Mouse (Mus musculus) liver, embryonic 15.5 days (tissue): ENCODE results near the gene Mib2. TPM values are rescaled to one million over a fixed set of nuclear protein-coding genes. Genes with fewer than 3 reads are reported as not detected.
"Not testable (repeated sequence)": the region's sequence is repeated elsewhere in the genome, so short reads cannot be mapped to it uniquely, and the experiment has no call there.

Experiments used
- ATAC-seq: fragments of 200-750 bp; cut with Nextera tagmentation; 2 replicates; pipeline ENCODE4 v1.8.0; 2017; ENCODE audit warnings: moderate number of reproducible peaks, mild to moderate bottlenecking, moderate library complexity; ENCODE audit not compliant: insufficient read depth
- H3K27ac ChIP-seq: fragments of 300-500 bp; sonication (generic); replicated peaks from 2 replicates; pipeline ENCODE4 v1.5.1; 2015; ENCODE audit warnings: mild to moderate bottlenecking, inconsistent platforms
- H3K27me3 ChIP-seq: fragments of 300-500 bp; sonication (generic); 2 replicates; pipeline ENCODE4 v1.6.1; 2015; ENCODE audit warnings: mild to moderate bottlenecking, inconsistent platforms
- H3K36me3 ChIP-seq: fragments of 300-500 bp; sonication (generic); replicated peaks from 2 replicates; pipeline ENCODE4 v1.6.1; 2015; ENCODE audit warnings: moderate library complexity, mild to moderate bottlenecking, inconsistent platforms
- H3K4me1 ChIP-seq: fragments of 300-500 bp; sonication (generic); replicated peaks from 2 replicates; pipeline ENCODE4 v1.6.1; 2015; ENCODE audit warnings: inconsistent platforms
- H3K4me2 ChIP-seq: fragments of 300-500 bp; sonication (generic); 2 replicates; pipeline ENCODE4 v1.6.1; 2015; ENCODE audit warnings: moderate library complexity, mild to moderate bottlenecking, inconsistent platforms
- H3K4me3 ChIP-seq: fragments of 300-500 bp; sonication (generic); replicated peaks from 2 replicates; pipeline ENCODE4 v1.5.1; 2015; ENCODE audit warnings: mild to moderate bottlenecking, inconsistent platforms
- H3K9ac ChIP-seq: fragments of 300-500 bp; sonication (generic); 2 replicates; pipeline ENCODE4 v1.6.1; 2015; ENCODE audit warnings: moderate library complexity, mild to moderate bottlenecking, inconsistent platforms
- H3K9me3 ChIP-seq: fragments of 300-500 bp; sonication (generic); replicated peaks from 2 replicates; pipeline ENCODE4 v1.6.1; 2016; ENCODE audit warnings: inconsistent platforms
- WGBS: fragments of 180-500 bp; shearing (Covaris S2); methylation state at CpG from one replicate; pipeline ENCODE4 v1.1.7; 2015; ENCODE audit warnings: mixed read lengths; ENCODE audit not compliant: insufficient replicate concordance; 5-methylcytosine and 5-hydroxymethylcytosine counted together
- polyA plus RNA-seq: library from polyadenylated mRNA; unstranded; fragments of >200 nt; fragmentation: Nextera tagmentation; extraction: Ambion mirVana; gene quantifications from 2 replicates; pipeline ENCODE4 v1.2.1, GENCODE M21; 2015

The Mib2 gene
- polyA plus RNA-seq, 1 experiment from 2014 or later = 3.8 TPM

- Histone ChIP-seq H3K4me3 (no peak overlapping the region), H3K27me3 (peaks cover 68% of the 10 kb centered on the region), H3K4me2 (no peak overlapping the region), H3K9ac (no peak overlapping the region), H3K9me3 (no peaks in the 10 kb centered on the region), H3K27ac (no peak overlapping the region), H3K4me1 (peaks cover 15% of the 10 kb centered on the region), H3K36me3 (no peaks in the 10 kb centered on the region)
- no peak for ATAC-seq
- 58% methylated on average over 4 of the region's 4 CpGs for WGBS
Observed at GRCm38 (mm10) chr4:155695531-155696062, 26.6 kb upstream of the Mib2 start.

DNA sequence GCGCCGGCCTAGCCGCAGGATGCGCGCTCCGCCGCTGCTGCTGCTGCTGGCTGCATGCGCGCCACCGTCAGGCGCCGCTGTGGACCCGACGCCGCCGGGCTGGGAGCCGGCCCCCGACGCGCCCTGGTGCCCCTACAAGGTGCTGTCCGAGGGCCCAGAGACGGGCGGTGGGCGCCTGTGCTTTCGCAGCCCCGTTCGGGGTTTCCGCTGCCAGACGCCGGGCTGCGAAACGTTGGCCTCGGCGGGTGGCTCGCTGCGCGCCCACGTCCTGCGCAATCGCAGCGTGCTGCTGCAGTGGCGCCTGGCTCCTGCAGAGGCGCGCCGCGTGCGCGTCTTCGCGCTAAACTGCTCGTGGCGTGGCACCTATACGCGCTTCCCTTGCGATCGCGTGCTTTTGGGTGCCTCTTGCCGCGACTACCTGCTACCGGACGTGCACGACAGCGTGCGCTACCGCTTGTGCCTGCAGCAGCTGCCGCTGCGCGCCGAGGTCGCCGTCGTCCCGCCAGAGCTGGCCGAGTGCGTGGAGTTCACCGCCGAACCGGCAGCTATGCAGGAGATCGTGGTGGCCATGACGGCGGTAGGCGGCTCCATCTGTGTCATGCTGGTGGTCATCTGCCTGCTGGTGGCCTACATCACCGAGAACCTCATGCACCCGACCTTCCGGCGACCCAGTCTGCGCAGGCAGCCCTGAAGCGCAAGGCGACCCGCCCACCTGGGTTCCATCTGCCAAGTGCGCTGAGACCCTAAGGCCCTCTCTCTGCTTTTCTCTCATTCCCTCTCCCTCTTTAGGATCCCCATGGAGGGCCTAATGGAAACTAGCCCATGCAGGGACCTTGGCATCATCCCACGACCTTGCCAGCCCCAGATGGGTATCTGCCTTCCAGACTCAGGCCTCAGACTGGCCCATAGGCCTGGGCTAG, 25.7 kb upstream of the Mib2 start:
- H3K36me3 ChIP-seq = no peaks in the 10 kb centered on the region
- no peaks in the 10 kb centered on the region for H3K9me3 ChIP-seq
- peak overlapping the region; percentile 21; the same call in 1 of the 2 replicates for H3K9ac ChIP-seq
- no peak for ATAC-seq
- H3K27me3 ChIP-seq = peaks cover 73% of the 10 kb centered on the region
- H3K27ac ChIP-seq = no peak overlapping the region
- peaks cover 15% of the 10 kb centered on the region for H3K4me1 ChIP-seq
- H3K4me3 ChIP-seq = peak overlapping the region; percentile 58
- WGBS = 2% methylated on average over 89 of the region's 92 CpGs
- peak overlapping the region; percentile 76 for H3K4me2 ChIP-seq

GRCm38 (mm10) chr4:155694111-155694481, 25.1 kb upstream of the Mib2 start, which contains the start of gene Fndc10:
Fndc10 (plus strand) TSS chr4:155694342.
- under 1% methylated on average over 30 of the region's 47 CpGs for WGBS
- Histone ChIP-seq H3K4me3 (peak within 1 kb of the TSS; percentile 58), H3K9ac (peak within 1 kb of the TSS; percentile 21; the same call in 1 of the 2 replicates), H3K9me3 (no peaks in the 10 kb centered on the region), H3K36me3 (no peaks in the 10 kb centered on the region), H3K27ac (no peak within 1 kb of the TSS), H3K4me2 (peak within 1 kb of the TSS; percentile 76), H3K4me1 (peaks cover 15% of the 10 kb centered on the region), H3K27me3 (peaks cover 68% of the 10 kb centered on the region)
- no peak for ATAC-seq

DNA sequence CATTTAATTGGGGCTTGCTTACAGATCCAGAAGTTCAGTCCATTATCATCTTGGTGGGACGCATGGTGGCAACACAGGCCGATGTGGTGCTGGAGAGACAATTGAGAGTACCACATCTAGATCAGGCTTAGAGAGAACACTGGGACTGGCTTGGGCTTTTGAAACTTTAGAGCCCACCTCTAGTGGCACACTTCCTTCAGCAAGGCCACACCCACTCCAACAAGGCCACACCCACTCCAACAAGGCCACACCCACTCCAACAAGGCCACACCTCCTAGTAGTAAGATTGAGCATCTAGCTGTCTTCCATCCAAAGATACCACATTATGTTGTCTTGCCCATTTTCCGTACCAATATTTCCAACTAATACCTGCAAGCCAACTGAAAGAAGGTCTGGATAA, 23.4 kb upstream of the Mib2 start:
- 87% methylated on average over 3 of the region's 3 CpGs for WGBS
- no peak overlapping the region for H3K27ac ChIP-seq
- no peaks in the 10 kb centered on the region for H3K36me3 ChIP-seq
- peaks cover 68% of the 10 kb centered on the region for H3K27me3 ChIP-seq
- no peak for ATAC-seq
- H3K9me3 ChIP-seq = no peaks in the 10 kb centered on the region
- no peak overlapping the region for H3K4me2 ChIP-seq
- no peak overlapping the region for H3K4me3 ChIP-seq
- peaks cover 15% of the 10 kb centered on the region for H3K4me1 ChIP-seq
- H3K9ac ChIP-seq = no peak overlapping the region

DNA sequence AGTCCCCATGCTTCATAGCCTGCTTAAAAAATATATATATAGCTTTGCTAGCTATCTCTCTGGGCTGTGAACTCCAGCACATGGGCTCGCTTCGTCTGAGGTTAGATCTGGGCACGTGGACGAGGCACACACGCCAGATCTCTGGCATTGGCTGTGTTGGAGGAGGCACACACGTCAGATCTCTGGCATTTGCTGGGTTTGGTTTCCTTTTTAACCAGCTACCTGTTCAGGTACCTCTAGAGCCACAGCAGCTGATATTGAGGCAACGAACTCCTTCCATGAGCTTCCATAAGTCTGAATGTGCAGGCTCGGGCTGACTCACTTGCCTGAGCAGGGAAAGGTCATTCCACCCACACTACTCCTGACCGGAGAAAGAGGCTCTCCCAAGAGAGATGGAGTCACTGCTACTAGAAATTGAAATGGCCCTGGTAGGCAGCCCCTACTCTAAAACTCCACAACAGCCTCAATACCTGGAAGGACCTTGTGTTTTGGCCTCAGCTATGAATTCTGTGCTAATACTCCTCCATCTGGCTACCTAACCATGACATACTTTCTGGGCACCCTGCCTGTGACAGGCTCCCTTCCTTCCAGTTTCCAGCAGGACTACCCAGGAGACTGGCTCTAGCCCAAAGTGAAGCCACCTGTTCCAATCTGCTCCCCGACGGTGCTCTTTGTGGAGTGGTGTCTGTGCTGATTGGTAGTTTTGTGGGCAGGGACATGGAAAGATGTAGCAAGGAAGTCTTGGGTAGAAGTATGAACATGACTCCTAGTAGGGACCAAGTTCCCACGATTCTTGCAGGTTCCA, 21.8 kb upstream of the Mib2 start:
- H3K4me2 ChIP-seq = no peak overlapping the region
- H3K9me3 ChIP-seq = no peaks in the 10 kb centered on the region
- H3K27me3 ChIP-seq = peaks cover 52% of the 10 kb centered on the region
- no peak overlapping the region for H3K4me3 ChIP-seq
- H3K27ac ChIP-seq = no peak overlapping the region
- H3K36me3 ChIP-seq = no peaks in the 10 kb centered on the region
- no peak for ATAC-seq
- WGBS = 68% methylated on average over 12 of the region's 12 CpGs
- H3K4me1 ChIP-seq = peaks cover 15% of the 10 kb centered on the region
- H3K9ac ChIP-seq = no peak overlapping the region

DNA sequence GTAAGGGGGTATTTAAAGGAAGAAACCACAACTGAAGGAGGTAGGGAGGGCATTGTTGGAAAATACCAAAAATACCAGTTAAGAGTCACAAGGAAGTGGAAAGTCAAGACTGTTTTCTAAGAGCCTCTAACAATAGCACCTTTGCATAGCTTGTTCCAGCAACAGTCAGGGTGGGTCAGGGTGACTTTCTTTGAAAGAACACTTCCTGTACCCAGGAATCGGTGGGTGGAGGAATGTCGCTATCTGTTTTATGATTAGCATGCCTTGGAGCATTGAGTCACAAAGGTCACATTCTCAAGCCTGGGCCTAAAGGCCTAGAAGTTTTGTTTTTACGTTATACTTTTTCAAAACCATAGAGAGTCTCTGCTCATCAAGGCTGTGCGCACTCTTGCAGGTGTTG, 18.8 kb upstream of the Mib2 start:
- H3K4me3 ChIP-seq, ATAC-seq, H3K27ac ChIP-seq, H3K9ac ChIP-seq, H3K4me2 ChIP-seq, H3K4me1 ChIP-seq, H3K36me3 ChIP-seq, H3K9me3 ChIP-seq: not testable (repeated sequence)
- peaks cover 22% of the 10 kb centered on the region for H3K27me3 ChIP-seq
- WGBS = 68% methylated on average over 4 of the region's 4 CpGs

- H3K36me3 ChIP-seq, H3K9me3 ChIP-seq, H3K27ac ChIP-seq, ATAC-seq, H3K27me3 ChIP-seq, H3K4me1 ChIP-seq, H3K4me2 ChIP-seq, H3K9ac ChIP-seq, H3K4me3 ChIP-seq: not testable (repeated sequence)
- 77% methylated on average over 16 of the region's 19 CpGs for WGBS
Observed at GRCm38 (mm10) chr4:155683670-155684277, 14.8 kb upstream of the Mib2 start.

- no peak overlapping the region for H3K4me3 ChIP-seq
Observed at GRCm38 (mm10) chr4:155675991-155676390, 7.0 kb upstream of the Mib2 start.

DNA sequence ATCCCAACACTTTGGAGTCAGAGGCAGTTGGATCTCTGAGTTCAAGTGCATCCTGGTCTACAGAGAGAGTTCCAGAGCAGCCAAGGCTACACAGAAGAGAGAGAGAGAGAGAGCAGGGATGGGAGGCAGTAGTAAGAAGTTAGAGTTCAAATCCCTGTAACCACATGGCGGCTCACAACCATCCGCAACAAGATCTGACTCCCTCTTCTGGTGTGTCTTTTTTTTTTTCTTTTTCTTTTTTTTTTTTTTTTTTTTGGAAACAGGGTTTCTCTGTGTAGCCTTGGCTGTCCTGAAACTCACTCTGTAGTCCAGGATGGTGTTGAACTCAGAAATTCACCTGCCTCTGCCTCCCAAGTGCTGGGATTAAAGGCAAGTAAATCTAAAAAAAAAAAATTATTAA, 3.1 kb upstream of the Mib2 start:
- no peaks in the 10 kb centered on the region for H3K36me3 ChIP-seq
- H3K4me2 ChIP-seq = no peak overlapping the region
- H3K9ac ChIP-seq = no peak overlapping the region
- H3K27me3 ChIP-seq = no peaks in the 10 kb centered on the region
- no peak for ATAC-seq
- no peaks in the 10 kb centered on the region for H3K9me3 ChIP-seq
- H3K27ac ChIP-seq = no peak overlapping the region
- 43% methylated on average over 2 of the region's 2 CpGs for WGBS
- no peak overlapping the region for H3K4me3 ChIP-seq
- H3K4me1 ChIP-seq = peaks cover 15% of the 10 kb centered on the region

More at GRCm38 (mm10) chr4:155675991-155676390, 7.0 kb upstream of the Mib2 start:
- Histone ChIP-seq H3K27ac (no peak overlapping the region), H3K9ac (no peak overlapping the region), H3K36me3 (no peaks in the 10 kb centered on the region), H3K9me3 (no peaks in the 10 kb centered on the region), H3K4me2 (no peak overlapping the region), H3K4me1 (no peaks in the 10 kb centered on the region), H3K27me3 (no peaks in the 10 kb centered on the region)
- 56% methylated on average over 2 of the region's 2 CpGs for WGBS
- no peak for ATAC-seq

- peak overlapping the region; percentile 93; the same call in 1 of the 2 replicates for H3K4me2 ChIP-seq
- H3K4me3 ChIP-seq, H3K9ac ChIP-seq: not testable (repeated sequence)
Observed at GRCm38 (mm10) chr4:155670236-155670635, 1.2 kb upstream of the Mib2 start.

More at GRCm38 (mm10) chr4:155670236-155670635, 1.2 kb upstream of the Mib2 start:
- H3K4me1 ChIP-seq = peaks cover 15% of the 10 kb centered on the region
- not testable (repeated sequence) for H3K27ac ChIP-seq, H3K9me3 ChIP-seq, H3K27me3 ChIP-seq, ATAC-seq, H3K36me3 ChIP-seq
- WGBS = 64% methylated on average over 4 of the region's 4 CpGs
